Mouse (Mus musculus): ENCODE data around the gene Izumo1r.

GRCm38 (mm10) chr9:14903006-14903405 is 743 bp downstream of the Izumo1r start:
- TF ChIP-seq GATA1 (IDR thresholded peaks at IDR 0.05; ENCODE audit: borderline replicate concordance, low read length) (no peak), FLI1 (IDR thresholded peaks at IDR 0.05; ENCODE audit: low read length) (no peak)

Data from megakaryocyte, embryonic 14.5 days (primary cell).